Mouse (Mus musculus): ENCODE results near the gene Smg6. TPM values are rescaled to one million over a fixed set of nuclear protein-coding genes. Genes with fewer than 3 reads are reported as not detected.

The Smg6 gene
- polyA plus RNA-seq, 1 experiment from 2014 or later: 12.8 TPM

DNA sequence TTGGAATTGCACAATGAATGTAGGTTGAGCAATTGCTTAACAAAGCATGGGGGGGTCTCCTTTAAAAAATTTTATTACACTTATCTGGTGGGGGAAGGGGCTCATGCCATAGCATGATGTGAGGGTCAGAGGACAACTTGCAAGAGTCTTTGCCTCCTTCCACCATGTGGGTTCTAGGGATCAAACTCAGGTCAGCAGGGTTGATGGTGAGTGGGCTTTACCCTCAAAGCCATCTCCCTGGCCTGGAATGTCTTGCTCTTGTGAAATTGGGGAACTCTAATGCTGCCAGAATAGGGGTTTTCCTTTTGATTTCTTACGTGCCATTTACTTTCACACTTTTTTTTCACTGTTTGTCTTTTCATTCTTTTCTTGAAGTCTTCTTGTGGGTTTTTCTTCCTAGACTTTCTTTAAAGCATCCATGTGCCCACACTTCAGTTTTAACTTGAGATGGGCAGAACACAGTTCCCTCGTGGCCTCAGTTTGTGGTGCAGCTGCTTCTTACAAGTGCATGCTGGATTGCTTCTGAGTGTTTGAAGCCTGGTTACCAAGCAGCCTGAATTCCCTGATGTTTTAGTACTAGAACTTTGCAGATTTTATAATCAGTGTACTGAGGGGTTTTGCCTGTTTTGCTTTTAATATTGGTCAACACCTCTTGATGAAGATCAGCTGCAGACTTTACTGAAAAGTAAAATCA lies 147.5 kb downstream of the Smg6 start:
- H3K27me3 ChIP-seq (replicated peaks; ENCODE audit: control insufficient read depth, insufficient read depth, low read length): no peaks in the 10 kb centered on the region
- H3K4me2 ChIP-seq (ENCODE audit: low read depth, low read length): no peak overlapping the region
- peak overlapping the region; percentile 83 for H3K27ac ChIP-seq (replicated peaks; ENCODE audit: low read depth, low read length)
- peak; percentile 52 for DNase-seq (ENCODE audit: low spot score)
- no peaks in the 10 kb centered on the region for H3K36me3 ChIP-seq (ENCODE audit: control insufficient read depth, insufficient read depth, low read length)
- no peak for ATAC-seq (ENCODE audit: low read depth)
- H3K9ac ChIP-seq (ENCODE audit: low read depth, low read length): peak overlapping the region; percentile 20; the same call in 1 of the 2 replicates
- no peaks in the 10 kb centered on the region for H3K9me3 ChIP-seq (ENCODE audit: control insufficient read depth, low read length)
- H3K4me3 ChIP-seq (ENCODE audit: low read depth, low read length): no peak overlapping the region
- H3K4me1 ChIP-seq (ENCODE audit: control insufficient read depth, insufficient read depth, low read length): peaks cover 26% of the 10 kb centered on the region
- WGBS: 28% methylated on average over 2 of the region's 2 CpGs

DNA sequence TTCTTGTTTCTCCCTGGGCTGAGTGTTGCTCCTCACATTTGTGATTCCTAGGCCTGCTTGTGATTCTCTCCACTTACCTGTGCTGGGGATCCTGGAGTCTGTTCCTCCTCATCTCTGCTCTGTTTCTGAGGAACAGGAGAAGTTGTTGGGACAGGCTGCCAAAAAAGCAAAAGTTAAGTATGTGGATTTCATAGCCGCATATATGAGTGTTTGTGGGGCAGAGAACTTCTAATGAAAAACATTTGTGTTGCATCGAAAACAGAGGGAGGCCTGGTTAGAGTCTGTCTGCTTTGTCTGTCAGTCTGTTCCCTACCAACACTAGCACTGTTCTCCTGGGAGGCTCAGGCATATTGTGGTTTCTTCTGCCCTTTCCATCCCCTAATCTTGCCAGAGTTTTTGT lies 148.1 kb downstream of the Smg6 start:
- Histone ChIP-seq H3K9me3 (ENCODE audit: control insufficient read depth, low read length) (no peaks in the 10 kb centered on the region), H3K36me3 (ENCODE audit: control insufficient read depth, insufficient read depth, low read length) (0 out of 2 replicates have a peak, but pooled peaks cover 2% of the 10 kb centered on the region), H3K27ac (replicated peaks; ENCODE audit: low read depth, low read length) (peak overlapping the region; percentile 83), H3K27me3 (replicated peaks; ENCODE audit: control insufficient read depth, insufficient read depth, low read length) (no peaks in the 10 kb centered on the region), H3K4me1 (ENCODE audit: control insufficient read depth, insufficient read depth, low read length) (peaks cover 29% of the 10 kb centered on the region), H3K9ac (ENCODE audit: low read depth, low read length) (peak overlapping the region; percentile 20; the same call in 1 of the 2 replicates), H3K4me2 (ENCODE audit: low read depth, low read length) (0 out of 2 replicates have a peak overlapping the region, but pooled peaks have one; percentile 8), H3K4me3 (ENCODE audit: low read depth, low read length) (no peak overlapping the region)
- DNase-seq (ENCODE audit: low spot score): peak; percentile 78
- 24% methylated on average over 2 of the region's 2 CpGs for WGBS
- peak; percentile 18; the same call in 1 of the 2 replicates for ATAC-seq (ENCODE audit: low read depth)

DNA sequence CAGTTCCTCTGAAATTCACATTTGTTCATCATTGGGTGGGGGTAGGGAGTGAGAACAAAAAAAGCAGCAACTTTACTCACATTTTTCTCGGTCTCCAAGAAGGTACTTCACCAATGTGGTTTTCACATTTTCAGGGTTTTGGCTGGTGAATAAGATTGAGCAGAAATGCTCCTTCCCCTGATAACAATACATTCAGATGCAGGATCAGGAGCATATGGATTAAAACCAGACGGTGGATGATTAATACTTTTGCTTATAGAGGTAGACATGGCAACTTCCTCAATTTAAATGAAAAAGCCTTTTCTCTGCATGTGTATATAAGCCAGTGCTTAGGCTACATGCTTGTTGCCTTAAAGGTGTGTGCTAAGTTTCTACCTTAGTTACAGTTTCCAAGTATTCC lies 148.9 kb downstream of the Smg6 start:
- H3K36me3 ChIP-seq (ENCODE audit: control insufficient read depth, insufficient read depth, low read length): 0 out of 2 replicates have a peak, but pooled peaks cover 8% of the 10 kb centered on the region
- no peaks in the 10 kb centered on the region for H3K9me3 ChIP-seq (ENCODE audit: control insufficient read depth, low read length)
- H3K4me2 ChIP-seq (ENCODE audit: low read depth, low read length): 0 out of 2 replicates have a peak overlapping the region, but pooled peaks have one; percentile 8
- WGBS: 28% methylated on average over 2 of the region's 2 CpGs
- no peak overlapping the region for H3K4me3 ChIP-seq (ENCODE audit: low read depth, low read length)
- H3K9ac ChIP-seq (ENCODE audit: low read depth, low read length): no peak overlapping the region
- DNase-seq (ENCODE audit: low spot score) (no peak), ATAC-seq (ENCODE audit: low read depth) (peak; percentile 18; the same call in 1 of the 2 replicates)
- H3K27me3 ChIP-seq (replicated peaks; ENCODE audit: control insufficient read depth, insufficient read depth, low read length): no peaks in the 10 kb centered on the region
- peak overlapping the region; percentile 83 for H3K27ac ChIP-seq (replicated peaks; ENCODE audit: low read depth, low read length)
- H3K4me1 ChIP-seq (ENCODE audit: control insufficient read depth, insufficient read depth, low read length): peaks cover 30% of the 10 kb centered on the region

DNA sequence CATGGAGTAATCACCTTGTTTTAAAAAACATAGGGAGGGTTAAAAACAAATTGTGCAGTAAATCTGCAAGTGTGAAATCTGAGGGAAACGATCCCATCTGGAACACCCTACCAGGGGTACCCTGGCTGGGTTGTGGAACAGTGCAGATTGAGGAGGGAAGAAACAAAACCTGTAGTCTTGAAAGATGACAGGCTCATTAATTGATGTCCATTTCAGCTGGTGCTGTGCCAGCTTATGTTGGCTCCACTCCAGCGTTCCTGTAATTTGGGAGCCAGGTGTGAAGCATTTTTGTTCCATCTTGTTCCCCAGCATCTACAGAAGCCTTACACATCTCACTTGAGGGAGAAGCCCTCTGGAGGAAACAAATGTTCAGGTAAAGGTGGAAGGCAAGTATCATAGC lies 153.0 kb downstream of the Smg6 start:
- Histone ChIP-seq H3K4me1 (ENCODE audit: control insufficient read depth, insufficient read depth, low read length) (peaks cover 20% of the 10 kb centered on the region), H3K9ac (ENCODE audit: low read depth, low read length) (no peak overlapping the region), H3K27me3 (replicated peaks; ENCODE audit: control insufficient read depth, insufficient read depth, low read length) (no peaks in the 10 kb centered on the region), H3K9me3 (ENCODE audit: control insufficient read depth, low read length) (no peaks in the 10 kb centered on the region), H3K27ac (replicated peaks; ENCODE audit: low read depth, low read length) (no peak overlapping the region; the same call in 1 of the 2 replicates), H3K36me3 (ENCODE audit: control insufficient read depth, insufficient read depth, low read length) (peaks cover 13% of the 10 kb centered on the region; the same call in 1 of the 2 replicates), H3K4me2 (ENCODE audit: low read depth, low read length) (no peak overlapping the region), H3K4me3 (ENCODE audit: low read depth, low read length) (no peak overlapping the region)
- WGBS: 60% methylated on average over 2 of the region's 2 CpGs
- DNase-seq (ENCODE audit: low spot score) (peak; percentile 22), ATAC-seq (ENCODE audit: low read depth) (no peak)

DNA sequence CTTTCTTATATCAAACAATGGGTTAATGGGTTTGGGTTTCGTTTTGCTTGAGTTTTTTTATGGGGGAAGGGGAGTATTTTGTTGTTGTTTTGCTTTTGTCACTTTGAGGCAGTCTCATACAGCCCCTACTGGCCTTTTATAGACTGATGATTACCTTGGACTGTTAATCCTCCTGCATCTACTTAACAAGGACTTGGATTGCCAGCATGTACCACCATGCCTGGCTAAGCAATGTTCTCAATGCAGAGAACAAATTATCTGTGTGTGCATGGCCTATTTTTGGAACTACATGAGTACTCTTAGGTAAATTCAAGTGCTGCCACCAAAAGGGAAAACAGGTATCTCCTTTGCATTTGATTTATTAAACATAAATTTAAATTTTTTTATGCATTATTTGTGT lies 157.4 kb downstream of the Smg6 start:
- Histone ChIP-seq H3K36me3 (ENCODE audit: control insufficient read depth, insufficient read depth, low read length) (peaks cover 13% of the 10 kb centered on the region; the same call in 1 of the 2 replicates), H3K4me1 (ENCODE audit: control insufficient read depth, insufficient read depth, low read length) (peaks cover 3% of the 10 kb centered on the region; the same call in 1 of the 2 replicates), H3K4me3 (ENCODE audit: low read depth, low read length) (no peak overlapping the region), H3K9me3 (ENCODE audit: control insufficient read depth, low read length) (no peaks in the 10 kb centered on the region), H3K4me2 (ENCODE audit: low read depth, low read length) (no peak overlapping the region), H3K27me3 (replicated peaks; ENCODE audit: control insufficient read depth, insufficient read depth, low read length) (no peaks in the 10 kb centered on the region), H3K27ac (replicated peaks; ENCODE audit: low read depth, low read length) (no peak overlapping the region), H3K9ac (ENCODE audit: low read depth, low read length) (no peak overlapping the region)
- WGBS: 71% methylated on average over 1 of the region's 1 CpGs
- ATAC-seq (ENCODE audit: low read depth) (no peak), DNase-seq (ENCODE audit: low spot score) (no peak)

DNA sequence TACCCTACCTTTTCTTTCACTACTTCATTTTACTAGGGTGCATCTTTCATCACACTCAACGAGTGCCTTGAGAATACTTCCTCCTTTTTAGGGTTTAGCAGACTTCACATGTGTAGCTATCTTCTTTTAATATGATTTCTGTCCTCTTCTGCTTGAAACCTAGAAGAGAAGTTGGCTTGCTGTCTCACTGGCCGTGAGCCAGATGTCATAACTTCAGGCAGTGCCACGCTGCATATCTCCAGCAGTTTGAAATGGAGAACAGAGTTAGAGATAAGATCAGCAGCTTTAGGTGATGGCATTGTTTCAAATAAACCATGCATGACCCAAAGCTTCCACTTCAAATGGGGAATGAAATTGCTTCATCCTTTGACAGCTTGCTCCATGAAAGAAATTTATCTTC lies 166.5 kb downstream of the Smg6 start:
- Histone ChIP-seq H3K9ac (ENCODE audit: low read depth, low read length) (no peak overlapping the region), H3K4me1 (ENCODE audit: control insufficient read depth, insufficient read depth, low read length) (0 out of 2 replicates have a peak, but pooled peaks cover 3% of the 10 kb centered on the region), H3K36me3 (ENCODE audit: control insufficient read depth, insufficient read depth, low read length) (no peaks in the 10 kb centered on the region), H3K4me3 (ENCODE audit: low read depth, low read length) (no peak overlapping the region), H3K27me3 (replicated peaks; ENCODE audit: control insufficient read depth, insufficient read depth, low read length) (no peaks in the 10 kb centered on the region), H3K9me3 (ENCODE audit: control insufficient read depth, low read length) (no peaks in the 10 kb centered on the region), H3K4me2 (ENCODE audit: low read depth, low read length) (no peak overlapping the region), H3K27ac (replicated peaks; ENCODE audit: low read depth, low read length) (no peak overlapping the region)
- ATAC-seq (ENCODE audit: low read depth): no peak
- DNase-seq (ENCODE audit: low spot score): peak; percentile 64
- 55% methylated on average over 3 of the region's 3 CpGs for WGBS

DNA sequence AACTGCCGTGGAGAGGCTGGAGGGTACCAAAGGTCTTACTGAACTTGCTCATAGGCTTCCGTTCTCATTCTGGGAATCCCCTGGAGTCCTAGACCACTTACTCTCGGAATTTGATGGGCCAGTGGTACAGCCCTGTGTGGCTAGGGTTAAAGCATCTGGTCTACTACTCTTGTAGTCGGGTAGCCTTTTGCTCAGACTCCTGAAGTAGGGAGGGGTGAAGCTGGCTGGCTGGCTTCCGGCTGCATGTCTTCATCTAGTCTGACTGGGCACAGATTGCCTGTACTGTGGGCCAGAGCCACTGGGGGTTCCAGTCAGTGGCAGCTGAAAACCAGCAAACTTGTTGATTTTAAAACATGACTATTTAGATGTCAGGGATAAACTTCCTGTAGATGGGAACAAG lies 167.0 kb downstream of the Smg6 start:
- DNase-seq (ENCODE audit: low spot score) (peak; percentile 9), ATAC-seq (ENCODE audit: low read depth) (no peak)
- Histone ChIP-seq H3K27ac (replicated peaks; ENCODE audit: low read depth, low read length) (no peak overlapping the region), H3K36me3 (ENCODE audit: control insufficient read depth, insufficient read depth, low read length) (no peaks in the 10 kb centered on the region), H3K9me3 (ENCODE audit: control insufficient read depth, low read length) (no peaks in the 10 kb centered on the region), H3K27me3 (replicated peaks; ENCODE audit: control insufficient read depth, insufficient read depth, low read length) (no peaks in the 10 kb centered on the region), H3K4me2 (ENCODE audit: low read depth, low read length) (no peak overlapping the region), H3K4me1 (ENCODE audit: control insufficient read depth, insufficient read depth, low read length) (0 out of 2 replicates have a peak, but pooled peaks cover 3% of the 10 kb centered on the region), H3K4me3 (ENCODE audit: low read depth, low read length) (no peak overlapping the region), H3K9ac (ENCODE audit: low read depth, low read length) (no peak overlapping the region)
- 52% methylated on average over 5 of the region's 5 CpGs for WGBS

DNA sequence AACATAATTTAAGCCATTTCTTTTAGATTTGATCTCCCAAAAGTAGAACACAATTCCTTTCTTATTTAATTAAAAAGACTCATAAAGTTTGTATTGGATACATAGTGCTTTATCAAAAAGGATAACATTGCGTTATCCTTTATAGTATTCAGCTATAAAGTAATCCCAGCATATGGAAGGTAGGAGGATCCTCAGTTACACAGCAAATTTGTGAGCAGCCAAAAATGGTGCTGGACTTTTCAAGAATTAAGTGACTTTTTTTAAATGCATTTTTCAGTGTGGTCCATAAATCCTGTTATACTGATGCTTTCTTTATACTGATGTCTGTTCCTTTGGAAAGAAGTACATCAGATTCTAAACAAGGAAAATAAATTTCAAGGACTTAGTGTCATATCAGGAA lies 169.1 kb downstream of the Smg6 start:
- no peak for DNase-seq (ENCODE audit: low spot score)
- Histone ChIP-seq H3K36me3 (ENCODE audit: control insufficient read depth, insufficient read depth, low read length) (no peaks in the 10 kb centered on the region), H3K27me3 (replicated peaks; ENCODE audit: control insufficient read depth, insufficient read depth, low read length) (no peaks in the 10 kb centered on the region), H3K9ac (ENCODE audit: low read depth, low read length) (no peak overlapping the region), H3K9me3 (ENCODE audit: control insufficient read depth, low read length) (no peaks in the 10 kb centered on the region), H3K27ac (replicated peaks; ENCODE audit: low read depth, low read length) (no peak overlapping the region), H3K4me2 (ENCODE audit: low read depth, low read length) (no peak overlapping the region), H3K4me3 (ENCODE audit: low read depth, low read length) (no peak overlapping the region), H3K4me1 (ENCODE audit: control insufficient read depth, insufficient read depth, low read length) (0 out of 2 replicates have a peak, but pooled peaks cover 3% of the 10 kb centered on the region)
- ATAC-seq (ENCODE audit: low read depth): no peak
- 94% methylated on average over 1 of the region's 1 CpGs for WGBS
